ENCODE assay signal across 10 mouse cellular contexts in genomic region chr2:157068701-157069354, GRCm38 (mm10). TPM values are rescaled to one million over a fixed set of nuclear protein-coding genes. Genes with fewer than 3 reads are reported as not detected.
DNase-seq lines count a peak whose midpoint lies in the region; ATAC-seq and TF ChIP-seq lines count a peak whose summit lies in the region.
"Had no signal": no experiment of that assay in that cellular context is flagged by ENCODE, and none has a peak within 500 bp of the region (broad histone marks: within the 10 kb centered on the region; RNA-seq: fewer than 3 reads in every experiment).

No protein-coding gene starts in this region.

- H3K27ac ChIP-seq in lung, embryonic 14.5 days (ENCODE audit: low read depth): peak overlapping the region; percentile 77
- peak overlapping the region; percentile 71 for H3K27ac ChIP-seq in hindbrain, embryonic 15.5 days (replicated peaks)
- peak overlapping the region; percentile 22; the same call in 1 of the 2 replicates for H3K27ac ChIP-seq in olfactory bulb, adult 2 months (ENCODE audit: insufficient read depth, low read depth, low read length)

- no peak for TF ChIP-seq POLR2A in olfactory bulb, adult 2 months (IDR thresholded peaks at IDR 0.05; ENCODE audit: insufficient read depth, low read depth, low read length)

- H3K4me2 ChIP-seq in lung, embryonic 14.5 days: peak overlapping the region; percentile 44
- peak overlapping the region; percentile 30 for H3K4me2 ChIP-seq in hindbrain, embryonic 15.5 days

- H3K4me3 ChIP-seq in lung, embryonic 14.5 days (ENCODE audit: low read depth, low read length): no peak overlapping the region
- no peak overlapping the region for H3K4me3 ChIP-seq in hindbrain, embryonic 15.5 days
- no peak overlapping the region for H3K4me3 ChIP-seq in olfactory bulb, adult 2 months (ENCODE audit: insufficient read depth, low read depth, low read length)

- no peaks in the 10 kb centered on the region for H3K9me3 ChIP-seq in lung, embryonic 14.5 days (ENCODE audit: low read depth, low read length)
- no peaks in the 10 kb centered on the region for H3K9me3 ChIP-seq in hindbrain, embryonic 15.5 days

- WGBS in lung, embryonic 14.5 days: 34% methylated on average over 14 of the region's 14 CpGs
- 54% methylated on average over 14 of the region's 14 CpGs for WGBS in hindbrain, embryonic 15.5 days
- WGBS in olfactory bulb, adult 2 months: 42% methylated on average over 14 of the region's 14 CpGs

- H3K36me3 ChIP-seq in lung, embryonic 14.5 days (ENCODE audit: insufficient read depth): peaks cover 26% of the 10 kb centered on the region
- H3K36me3 ChIP-seq in hindbrain, embryonic 15.5 days: 0 out of 2 replicates have a peak, but pooled peaks cover 4% of the 10 kb centered on the region

- DNase-seq in adrenal gland, postnatal 10 days: peak; percentile 35
- no peak for DNase-seq in adrenal gland, postnatal 36 days
- DNase-seq in lung, embryonic 14.5 days: peak; percentile 58
- DNase-seq in lung, postnatal 25 days (ENCODE audit: low spot score): no peak
- no peak for DNase-seq in embryo, embryonic 10.5 days (ENCODE audit: low spot score)
- no peak for DNase-seq in adrenal gland, postnatal 4 days (ENCODE audit: low spot score in 2 of 2)
- DNase-seq: kidney, adult 9 months had no signal

- peak overlapping the region; percentile 29; the same call in 1 of the 2 replicates for H3K9ac ChIP-seq in lung, embryonic 14.5 days
- no peak overlapping the region for H3K9ac ChIP-seq in hindbrain, embryonic 15.5 days

- H3K4me1 ChIP-seq in lung, embryonic 14.5 days (ENCODE audit: insufficient read depth): peaks cover 76% of the 10 kb centered on the region
- peaks cover 95% of the 10 kb centered on the region for H3K4me1 ChIP-seq in hindbrain, embryonic 15.5 days (replicated peaks)
- peaks cover 79% of the 10 kb centered on the region for H3K4me1 ChIP-seq in olfactory bulb, adult 2 months (ENCODE audit: control insufficient read depth, insufficient read depth, low read length)

- no peaks in the 10 kb centered on the region for H3K27me3 ChIP-seq in lung, embryonic 14.5 days (ENCODE audit: insufficient read depth, low read length)
- H3K27me3 ChIP-seq in hindbrain, embryonic 15.5 days: no peaks in the 10 kb centered on the region

- TF ChIP-seq CTCF in lung, embryonic 14.5 days (IDR thresholded peaks at IDR 0.05; ENCODE audit: low read depth): no peak
- TF ChIP-seq CTCF in olfactory bulb, adult 2 months (IDR thresholded peaks at IDR 0.05; ENCODE audit: insufficient read depth, low read depth, low read length): no peak

- no peak for ATAC-seq in lung, embryonic 14.5 days (ENCODE audit: insufficient read depth)
- ATAC-seq in hindbrain, embryonic 15.5 days (ENCODE audit: low FRiP score, low read depth): no peak

RNA-seq across cellular contexts. Expression of gene Soga1, which starts 10.2 kb away (rescaled TPM):
- 10 to 100 TPM; 30.3 to 35.9 TPM for total RNA-seq in adrenal gland, postnatal 10 days (2021)
- 10 to 100 TPM; 36.3 to 38.7 TPM for total RNA-seq in adrenal gland, postnatal 36 days (2021)
- polyA plus RNA-seq in lung, embryonic 14.5 days (2014; fragmentation: Nextera tagmentation; extraction: Ambion mirVana): 8.6 and 8.9 TPM in 2 replicates
- polyA plus RNA-seq in hindbrain, embryonic 15.5 days (2015; fragmentation: Nextera tagmentation; extraction: Ambion mirVana): 5.2 and 6.3 TPM in 2 replicates
- polyA plus RNA-seq in olfactory bulb, adult 2 months (2012; ENCODE audit: insufficient read depth, insufficient read length, low replicate concordance, missing spikeins): not detected in 2 replicates
- total RNA-seq in adrenal gland, postnatal 4 days (2021): 10 to 100 TPM; 46.3 to 47.0 TPM

RNA-seq across cellular contexts. Expression of gene Tldc2, which starts 18.0 kb away (rescaled TPM):
- total RNA-seq in adrenal gland, postnatal 10 days (2021): not detected
- total RNA-seq in adrenal gland, postnatal 36 days (2021): not detected
- polyA plus RNA-seq in lung, embryonic 14.5 days (2014; fragmentation: Nextera tagmentation; extraction: Ambion mirVana): not detected in 2 replicates
- not detected in 2 replicates for polyA plus RNA-seq in hindbrain, embryonic 15.5 days (2015; fragmentation: Nextera tagmentation; extraction: Ambion mirVana)
- polyA plus RNA-seq in olfactory bulb, adult 2 months (2012; ENCODE audit: insufficient read depth, insufficient read length, low replicate concordance, missing spikeins): not detected in 2 replicates
- not detected for total RNA-seq in adrenal gland, postnatal 4 days (2021)
- polyA plus RNA-seq: neural tube, embryonic 11.5 days had no signal

Comparison
In these comparisons a context has a peak if more than half of its experiments do, and no peak if none do; other contexts are left out.
1. DNase-seq: peak in adrenal gland, postnatal 10 days (single experiment) and lung, embryonic 14.5 days (single experiment); none in adrenal gland, postnatal 36 days (0 of 2), lung, postnatal 25 days (single experiment), embryo, embryonic 10.5 days (single experiment) and adrenal gland, postnatal 4 days (0 of 2).
2. H3K27ac ChIP-seq: peak in every context shown above with its lines; median percentile 77 in lung, embryonic 14.5 days; 71 in hindbrain, embryonic 15.5 days; 22 in olfactory bulb, adult 2 months.